Mouse (Mus musculus): Measurements from ENCODE around the gene Galntl5. TPM values are rescaled to one million over a fixed set of nuclear protein-coding genes. Genes with fewer than 3 reads are reported as not detected.

The Galntl5 gene
- polyA plus RNA-seq (2014; fragmentation: Nextera tagmentation; extraction: Ambion mirVana): 0.08 TPM in 1 of 2 replicates, not detected in the other

DNA sequence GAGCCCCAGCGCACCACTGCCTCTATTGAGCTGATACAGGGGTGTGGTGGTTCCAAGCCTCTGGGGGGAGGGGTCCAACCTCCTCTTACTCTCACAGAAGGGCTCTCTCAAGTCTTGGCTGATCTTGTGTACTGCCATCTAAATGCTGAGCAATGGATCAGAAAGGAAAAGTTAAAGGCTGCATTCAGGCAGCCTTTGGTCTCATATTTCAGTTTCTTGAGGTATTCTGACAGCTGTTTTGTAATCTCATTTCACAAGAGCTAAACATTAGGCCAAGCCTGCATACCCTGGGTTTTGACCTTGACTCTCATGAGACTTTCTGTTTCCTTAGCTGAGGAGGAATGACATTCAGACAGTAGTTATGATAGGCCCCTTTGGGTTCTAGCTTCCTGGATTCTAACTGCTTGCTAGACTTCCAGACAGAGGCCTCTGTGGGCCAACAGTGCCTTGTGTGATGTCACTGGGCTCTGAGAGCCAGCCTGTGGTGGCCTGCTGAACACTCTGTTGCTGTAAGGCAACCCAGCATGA lies at the start of gene Galntl5:
Gene Galntl5, plus strand, starts transcription at position 457 of the 528 bp plus-strand sequence.
- ATAC-seq (ENCODE audit: low FRiP score) (no peak), DNase-seq (ENCODE audit: low spot score) (no peak)
- H3K9me3 ChIP-seq (ENCODE audit: control insufficient read depth, low read length): no peaks in the 10 kb centered on the region
- H3K27me3 ChIP-seq (ENCODE audit: control insufficient read depth, insufficient read depth, low read length): no peaks in the 10 kb centered on the region
- no peaks in the 10 kb centered on the region for H3K4me1 ChIP-seq (replicated peaks; ENCODE audit: control insufficient read depth, insufficient read depth, low read length)
- H3K36me3 ChIP-seq (ENCODE audit: control insufficient read depth, insufficient read depth, low read length): no peaks in the 10 kb centered on the region
- 87% methylated on average over 1 of the region's 1 CpGs for WGBS
- no peak within 1 kb of the TSS for H3K9ac ChIP-seq (ENCODE audit: low read depth, low read length)
- no peak within 1 kb of the TSS for H3K4me2 ChIP-seq (replicated peaks; ENCODE audit: low read depth, low read length)
- H3K27ac ChIP-seq (ENCODE audit: low read depth, low read length): no peak within 1 kb of the TSS
- H3K4me3 ChIP-seq (ENCODE audit: low read depth, low read length): no peak within 1 kb of the TSS

DNA sequence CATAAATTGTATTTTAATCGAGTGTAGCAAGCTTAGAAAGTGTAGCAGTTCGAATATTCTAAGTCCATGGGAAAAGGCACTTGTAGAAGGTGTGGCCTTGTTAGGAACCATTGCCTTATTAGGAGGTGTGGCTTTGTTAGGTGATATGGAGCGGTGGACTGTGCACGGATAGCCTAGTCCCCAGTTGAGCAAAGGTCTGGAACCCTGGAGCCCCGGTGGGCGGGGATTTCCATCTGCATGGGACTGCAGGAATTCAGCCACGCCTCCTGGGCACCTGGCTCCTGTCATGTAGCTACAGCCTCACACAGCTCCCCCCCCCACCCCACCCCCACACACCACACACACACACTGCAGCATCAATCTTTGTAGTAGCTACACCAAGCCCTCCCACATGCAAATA lies 34.6 kb upstream of the Galntl5 start:
- H3K27ac ChIP-seq (ENCODE audit: low read depth, low read length): no peak overlapping the region
- no peaks in the 10 kb centered on the region for H3K36me3 ChIP-seq (ENCODE audit: control insufficient read depth, insufficient read depth, low read length)
- WGBS: 76% methylated on average over 7 of the region's 7 CpGs
- no peaks in the 10 kb centered on the region for H3K4me1 ChIP-seq (replicated peaks; ENCODE audit: control insufficient read depth, insufficient read depth, low read length)
- H3K27me3 ChIP-seq (ENCODE audit: control insufficient read depth, insufficient read depth, low read length): no peaks in the 10 kb centered on the region
- ATAC-seq (ENCODE audit: low FRiP score) (no peak), DNase-seq (ENCODE audit: low spot score) (no peak)
- no peak overlapping the region for H3K4me3 ChIP-seq (ENCODE audit: low read depth, low read length)
- H3K9ac ChIP-seq (ENCODE audit: low read depth, low read length): no peak overlapping the region
- H3K4me2 ChIP-seq (replicated peaks; ENCODE audit: low read depth, low read length): no peak overlapping the region
- no peaks in the 10 kb centered on the region for H3K9me3 ChIP-seq (ENCODE audit: control insufficient read depth, low read length)

DNA sequence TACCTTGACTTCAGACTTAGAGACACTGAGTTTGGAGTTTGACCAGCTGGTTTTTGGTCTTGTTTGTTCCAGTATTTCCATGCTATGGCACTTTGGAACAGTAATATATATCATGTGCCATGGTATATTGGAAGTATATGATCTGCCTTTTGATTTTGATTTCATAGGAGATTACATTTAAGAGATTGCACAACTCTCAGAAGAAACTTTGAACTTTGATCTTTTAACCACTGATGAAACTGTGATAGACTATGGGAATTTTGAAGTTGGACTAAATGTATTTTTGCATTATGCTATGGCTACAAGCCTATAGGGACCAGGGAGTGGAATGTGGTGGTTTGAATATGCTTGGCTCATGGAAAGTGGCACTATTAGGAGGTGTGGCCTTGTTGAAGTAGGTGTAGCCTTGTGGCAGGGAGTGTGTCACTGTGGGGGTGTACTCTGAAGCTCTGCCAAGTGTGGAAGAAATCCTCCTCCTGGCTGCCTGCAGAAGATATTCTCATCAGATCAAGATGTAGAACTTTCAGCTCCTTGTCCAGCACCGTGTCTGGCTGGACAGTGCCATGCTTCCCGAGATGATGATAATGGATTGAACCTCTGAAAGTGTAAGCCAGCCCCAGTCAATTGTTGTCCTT lies 31.8 kb upstream of the Galntl5 start:
- WGBS: 87% methylated on average over 2 of the region's 2 CpGs
- no peak for ATAC-seq (ENCODE audit: low FRiP score)
- no peak overlapping the region for H3K27ac ChIP-seq (ENCODE audit: low read depth, low read length)

DNA sequence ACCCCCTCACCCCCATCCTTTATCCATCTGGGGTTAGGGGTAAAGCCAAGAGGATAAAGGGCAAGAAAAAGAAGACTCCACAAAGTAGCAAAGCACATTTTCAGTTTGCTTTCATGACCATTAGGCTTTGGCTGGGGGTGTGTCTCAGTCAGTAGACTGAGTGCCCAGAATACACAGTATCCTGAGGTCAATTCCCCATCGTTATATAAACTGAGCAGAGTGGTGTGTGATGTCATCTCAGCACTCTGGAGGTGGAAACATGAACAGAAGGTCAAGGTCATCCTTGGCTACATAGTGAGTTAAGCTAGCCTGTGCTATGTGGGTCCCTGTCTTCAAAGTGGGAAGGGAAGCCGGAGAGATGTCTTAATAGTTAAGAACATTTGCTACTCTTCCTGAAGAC lies 27.8 kb upstream of the Galntl5 start:
- Histone ChIP-seq H3K4me2 (replicated peaks; ENCODE audit: low read depth, low read length) (no peak overlapping the region), H3K9ac (ENCODE audit: low read depth, low read length) (no peak overlapping the region), H3K27me3 (ENCODE audit: control insufficient read depth, insufficient read depth, low read length) (no peaks in the 10 kb centered on the region), H3K36me3 (ENCODE audit: control insufficient read depth, insufficient read depth, low read length) (no peaks in the 10 kb centered on the region), H3K27ac (ENCODE audit: low read depth, low read length) (no peak overlapping the region), H3K4me3 (ENCODE audit: low read depth, low read length) (no peak overlapping the region), H3K9me3 (ENCODE audit: control insufficient read depth, low read length) (no peaks in the 10 kb centered on the region), H3K4me1 (replicated peaks; ENCODE audit: control insufficient read depth, insufficient read depth, low read length) (no peaks in the 10 kb centered on the region)
- ATAC-seq (ENCODE audit: low FRiP score) (no peak), DNase-seq (ENCODE audit: low spot score) (no peak)
- 88% methylated on average over 2 of the region's 2 CpGs for WGBS

More for the DNA sequence above, 31.8 kb upstream of the Galntl5 start:
- H3K4me2 ChIP-seq (replicated peaks; ENCODE audit: low read depth, low read length): no peak overlapping the region
- H3K4me3 ChIP-seq (ENCODE audit: low read depth, low read length): no peak overlapping the region
- no peaks in the 10 kb centered on the region for H3K36me3 ChIP-seq (ENCODE audit: control insufficient read depth, insufficient read depth, low read length)
- no peaks in the 10 kb centered on the region for H3K9me3 ChIP-seq (ENCODE audit: control insufficient read depth, low read length)
- no peaks in the 10 kb centered on the region for H3K27me3 ChIP-seq (ENCODE audit: control insufficient read depth, insufficient read depth, low read length)
- no peaks in the 10 kb centered on the region for H3K4me1 ChIP-seq (replicated peaks; ENCODE audit: control insufficient read depth, insufficient read depth, low read length)
- DNase-seq (ENCODE audit: low spot score): no peak
- H3K9ac ChIP-seq (ENCODE audit: low read depth, low read length): no peak overlapping the region

DNA sequence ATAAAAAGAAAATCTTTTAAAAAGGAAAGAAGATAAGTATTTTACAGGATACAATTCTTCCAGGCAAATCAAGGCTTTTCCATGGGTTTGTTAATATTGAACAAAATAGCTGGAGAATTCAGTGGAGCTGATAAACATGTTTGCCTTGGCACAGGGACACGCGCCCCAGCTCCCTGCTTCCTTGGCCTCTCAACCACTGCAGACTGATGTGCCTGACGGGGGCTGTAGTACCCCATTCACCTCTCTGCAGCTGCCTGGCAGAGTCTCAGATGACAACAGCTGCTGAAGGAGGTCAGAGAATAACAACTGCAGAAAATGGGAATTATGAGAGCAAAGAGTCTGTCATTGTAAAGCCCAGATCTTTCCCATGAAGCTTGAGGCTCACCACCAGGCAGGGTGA lies 27.3 kb upstream of the Galntl5 start:
- no peaks in the 10 kb centered on the region for H3K27me3 ChIP-seq (ENCODE audit: control insufficient read depth, insufficient read depth, low read length)
- no peak overlapping the region for H3K4me2 ChIP-seq (replicated peaks; ENCODE audit: low read depth, low read length)
- 72% methylated on average over 3 of the region's 3 CpGs for WGBS
- ATAC-seq (ENCODE audit: low FRiP score) (no peak), DNase-seq (ENCODE audit: low spot score) (no peak)
- no peaks in the 10 kb centered on the region for H3K36me3 ChIP-seq (ENCODE audit: control insufficient read depth, insufficient read depth, low read length)
- no peak overlapping the region for H3K4me3 ChIP-seq (ENCODE audit: low read depth, low read length)
- no peak overlapping the region for H3K9ac ChIP-seq (ENCODE audit: low read depth, low read length)
- H3K27ac ChIP-seq (ENCODE audit: low read depth, low read length): no peak overlapping the region
- no peaks in the 10 kb centered on the region for H3K4me1 ChIP-seq (replicated peaks; ENCODE audit: control insufficient read depth, insufficient read depth, low read length)
- H3K9me3 ChIP-seq (ENCODE audit: control insufficient read depth, low read length): no peaks in the 10 kb centered on the region

DNA sequence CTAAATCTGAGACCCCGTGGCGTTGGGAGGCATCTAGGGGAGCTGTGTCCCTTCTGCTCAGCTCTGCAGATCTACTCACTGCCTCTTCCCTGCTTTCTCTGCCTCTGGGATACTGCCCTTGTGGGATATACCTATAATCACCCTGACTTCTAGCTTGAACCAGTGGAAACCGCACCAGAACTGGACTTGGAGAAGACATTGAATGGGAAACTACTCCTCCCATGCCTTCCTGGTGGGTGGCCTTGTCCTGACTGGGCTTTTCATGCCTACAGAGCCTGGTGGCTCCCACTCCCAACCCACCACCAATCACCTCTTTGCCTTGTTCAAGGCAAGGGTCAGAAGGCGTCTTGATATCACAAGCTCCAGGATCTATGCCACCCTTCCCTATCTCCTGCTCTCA lies 26.4 kb upstream of the Galntl5 start:
- DNase-seq (ENCODE audit: low spot score): no peak
- no peaks in the 10 kb centered on the region for H3K27me3 ChIP-seq (ENCODE audit: control insufficient read depth, insufficient read depth, low read length)
- H3K27ac ChIP-seq (ENCODE audit: low read depth, low read length): no peak overlapping the region
- H3K9me3 ChIP-seq (ENCODE audit: control insufficient read depth, low read length): no peaks in the 10 kb centered on the region
- no peak overlapping the region for H3K9ac ChIP-seq (ENCODE audit: low read depth, low read length)
- no peaks in the 10 kb centered on the region for H3K4me1 ChIP-seq (replicated peaks; ENCODE audit: control insufficient read depth, insufficient read depth, low read length)
- H3K36me3 ChIP-seq (ENCODE audit: control insufficient read depth, insufficient read depth, low read length): no peaks in the 10 kb centered on the region
- 89% methylated on average over 4 of the region's 4 CpGs for WGBS
- no peak overlapping the region for H3K4me2 ChIP-seq (replicated peaks; ENCODE audit: low read depth, low read length)
- no peak for ATAC-seq (ENCODE audit: low FRiP score)
- no peak overlapping the region for H3K4me3 ChIP-seq (ENCODE audit: low read depth, low read length)

DNA sequence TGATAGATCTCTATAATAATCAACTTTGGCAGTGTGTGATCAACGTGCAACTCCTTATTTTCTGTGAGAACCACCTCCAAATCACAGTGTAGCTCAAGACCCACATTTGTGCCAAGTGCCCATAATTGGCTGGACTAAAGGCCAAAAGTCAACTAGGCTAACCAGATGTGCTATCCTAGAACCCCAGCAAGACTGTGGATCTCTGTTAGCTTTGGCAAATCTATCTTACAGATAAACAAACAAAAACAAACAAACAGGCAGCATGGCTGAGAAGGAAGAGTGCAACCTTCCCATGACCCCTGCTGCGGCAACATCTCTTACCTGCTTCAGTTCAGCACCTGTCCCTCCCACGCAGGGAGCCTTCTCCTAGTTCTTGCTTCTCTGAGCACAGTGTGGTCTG lies 25.9 kb upstream of the Galntl5 start:
- Histone ChIP-seq H3K27me3 (ENCODE audit: control insufficient read depth, insufficient read depth, low read length) (no peaks in the 10 kb centered on the region), H3K4me3 (ENCODE audit: low read depth, low read length) (no peak overlapping the region), H3K27ac (ENCODE audit: low read depth, low read length) (no peak overlapping the region), H3K9ac (ENCODE audit: low read depth, low read length) (no peak overlapping the region), H3K4me2 (replicated peaks; ENCODE audit: low read depth, low read length) (no peak overlapping the region), H3K36me3 (ENCODE audit: control insufficient read depth, insufficient read depth, low read length) (no peaks in the 10 kb centered on the region), H3K9me3 (ENCODE audit: control insufficient read depth, low read length) (no peaks in the 10 kb centered on the region), H3K4me1 (replicated peaks; ENCODE audit: control insufficient read depth, insufficient read depth, low read length) (no peaks in the 10 kb centered on the region)
- WGBS: 83% methylated on average over 3 of the region's 3 CpGs
- ATAC-seq (ENCODE audit: low FRiP score) (no peak), DNase-seq (ENCODE audit: low spot score) (no peak)

DNA sequence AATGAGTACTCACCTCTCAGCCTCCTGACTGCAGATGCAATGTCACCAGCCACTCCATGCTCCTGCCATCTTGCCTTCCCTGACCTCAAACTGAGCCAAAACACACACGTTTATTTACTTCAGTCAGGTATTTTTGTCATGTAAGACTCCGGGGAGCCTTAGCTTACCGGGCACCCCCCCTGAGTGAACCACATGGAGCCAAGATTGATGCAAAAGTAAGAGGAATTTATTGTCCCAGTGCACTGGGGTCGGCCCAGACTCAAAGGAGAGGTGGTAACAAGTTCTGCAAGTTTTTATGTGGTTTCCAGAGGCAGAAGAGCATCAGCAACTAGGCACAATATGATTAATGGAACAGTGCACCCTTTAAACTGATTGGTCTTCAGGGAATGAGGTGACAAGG lies 24.1 kb upstream of the Galntl5 start:
- ATAC-seq (ENCODE audit: low FRiP score): no peak
- no peak for DNase-seq (ENCODE audit: low spot score)

DNA sequence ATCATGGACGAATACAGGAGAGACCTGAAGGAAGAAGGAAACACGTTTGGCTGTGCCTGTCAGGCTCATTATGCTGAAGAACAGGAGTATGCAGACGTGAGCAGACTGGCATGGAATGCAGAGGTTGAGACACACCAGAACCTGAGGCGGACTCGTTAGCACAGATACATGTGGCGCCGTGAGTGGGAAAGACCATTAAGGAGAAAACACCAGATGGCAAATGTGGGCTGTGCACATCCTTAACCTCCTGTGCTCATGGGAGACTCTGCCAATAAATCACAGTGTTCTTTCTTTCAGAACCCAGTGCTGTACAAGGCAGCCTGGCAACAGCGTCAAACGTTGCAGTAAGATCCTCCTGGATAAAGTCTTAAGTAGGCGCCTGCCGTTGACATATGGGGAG lies 20.7 kb upstream of the Galntl5 start:
- no peaks in the 10 kb centered on the region for H3K9me3 ChIP-seq (ENCODE audit: control insufficient read depth, low read length)
- H3K4me3 ChIP-seq (ENCODE audit: low read depth, low read length): no peak overlapping the region
- H3K36me3 ChIP-seq (ENCODE audit: control insufficient read depth, insufficient read depth, low read length): no peaks in the 10 kb centered on the region
- whole genome bisulfite sequencing: 74% methylated on average over 11 of the region's 11 CpGs
- H3K4me2 ChIP-seq (replicated peaks; ENCODE audit: low read depth, low read length): no peak overlapping the region
- no peaks in the 10 kb centered on the region for H3K27me3 ChIP-seq (ENCODE audit: control insufficient read depth, insufficient read depth, low read length)
- DNase-seq (ENCODE audit: low spot score) (no peak), ATAC-seq (ENCODE audit: low FRiP score) (no peak)
- no peak overlapping the region for H3K9ac ChIP-seq (ENCODE audit: low read depth, low read length)
- H3K4me1 ChIP-seq (replicated peaks; ENCODE audit: control insufficient read depth, insufficient read depth, low read length): no peaks in the 10 kb centered on the region
- no peak overlapping the region for H3K27ac ChIP-seq (ENCODE audit: low read depth, low read length)

More for the DNA sequence above, 24.1 kb upstream of the Galntl5 start:
- Histone ChIP-seq H3K27ac (ENCODE audit: low read depth, low read length) (no peak overlapping the region), H3K9me3 (ENCODE audit: control insufficient read depth, low read length) (no peaks in the 10 kb centered on the region), H3K4me1 (replicated peaks; ENCODE audit: control insufficient read depth, insufficient read depth, low read length) (no peaks in the 10 kb centered on the region), H3K36me3 (ENCODE audit: control insufficient read depth, insufficient read depth, low read length) (no peaks in the 10 kb centered on the region), H3K4me3 (ENCODE audit: low read depth, low read length) (no peak overlapping the region), H3K9ac (ENCODE audit: low read depth, low read length) (no peak overlapping the region), H3K27me3 (ENCODE audit: control insufficient read depth, insufficient read depth, low read length) (no peaks in the 10 kb centered on the region), H3K4me2 (replicated peaks; ENCODE audit: low read depth, low read length) (no peak overlapping the region)
- WGBS: 50% methylated on average over 4 of the region's 4 CpGs
